Mouse (Mus musculus): ENCODE measurements around the gene Mmgt2. TPM values are rescaled to one million over a fixed set of nuclear protein-coding genes. Genes with fewer than 3 reads are reported as not detected.

Gene Mmgt2
- polyA plus RNA-seq, 1 experiment, result 0.66 TPM

- TF ChIP-seq GATA1 (IDR thresholded peaks at IDR 0.05; ENCODE audit: low read length), result no peak
These were observed 38.2 kb upstream of the Mmgt2 start for GRCm38 (mm10) chr11:62610304-62610703.

- no peak for TF ChIP-seq GATA1 (IDR thresholded peaks at IDR 0.05; ENCODE audit: low read length)
These were observed 35.9 kb upstream of the Mmgt2 start for GRCm38 (mm10) chr11:62612604-62613003.

- TF ChIP-seq GATA1 (IDR thresholded peaks at IDR 0.05; ENCODE audit: low read length), result no peak
These were observed 34.7 kb upstream of the Mmgt2 start for GRCm38 (mm10) chr11:62613657-62614365.

GRCm38 (mm10) chr11:62614876-62615410 is 33.5 kb upstream of the Mmgt2 start:
- TF ChIP-seq GATA1 (IDR thresholded peaks at IDR 0.05; ENCODE audit: low read length), result no peak

GRCm38 (mm10) chr11:62615456-62615855 is 33.0 kb upstream of the Mmgt2 start:
- TF ChIP-seq GATA1 (IDR thresholded peaks at IDR 0.05; ENCODE audit: low read length), result no peak

- TF ChIP-seq GATA1 (IDR thresholded peaks at IDR 0.05; ENCODE audit: low read length), result no peak
These were observed 27.4 kb upstream of the Mmgt2 start for GRCm38 (mm10) chr11:62621079-62621478.

GRCm38 (mm10) chr11:62621586-62622283 is 26.7 kb upstream of the Mmgt2 start:
- no peak for TF ChIP-seq GATA1 (IDR thresholded peaks at IDR 0.05; ENCODE audit: low read length)

- TF ChIP-seq GATA1 (IDR thresholded peaks at IDR 0.05; ENCODE audit: low read length), result no peak
These were observed 25.6 kb upstream of the Mmgt2 start for GRCm38 (mm10) chr11:62622850-62623249.

- TF ChIP-seq GATA1 (IDR thresholded peaks at IDR 0.05; ENCODE audit: low read length), result no peak
These were observed 23.8 kb upstream of the Mmgt2 start for GRCm38 (mm10) chr11:62624341-62625291.

GRCm38 (mm10) chr11:62629352-62630224 is 18.9 kb upstream of the Mmgt2 start:
- no peak for TF ChIP-seq GATA1 (IDR thresholded peaks at IDR 0.05; ENCODE audit: low read length)

GRCm38 (mm10) chr11:62630225-62630821 is 18.1 kb upstream of the Mmgt2 start:
- TF ChIP-seq GATA1 (IDR thresholded peaks at IDR 0.05; ENCODE audit: low read length), result no peak

GRCm38 (mm10) chr11:62631138-62631537 is 17.3 kb upstream of the Mmgt2 start:
- TF ChIP-seq GATA1 (IDR thresholded peaks at IDR 0.05; ENCODE audit: low read length), result no peak

GRCm38 (mm10) chr11:62635406-62635805 is 13.1 kb upstream of the Mmgt2 start:
- TF ChIP-seq GATA1 (IDR thresholded peaks at IDR 0.05; ENCODE audit: low read length), result no peak
